Mouse (Mus musculus): ENCODE measurements around the gene Mtr.
"Not testable (repeated sequence)": the region's sequence is repeated elsewhere in the genome, so short reads cannot be mapped to it uniquely, and the experiment has no call there.

The Mtr gene

GRCm38 (mm10) chr13:12153922-12154321, 104.0 kb downstream of the Mtr start:
- DNase-seq = no peak

DNA sequence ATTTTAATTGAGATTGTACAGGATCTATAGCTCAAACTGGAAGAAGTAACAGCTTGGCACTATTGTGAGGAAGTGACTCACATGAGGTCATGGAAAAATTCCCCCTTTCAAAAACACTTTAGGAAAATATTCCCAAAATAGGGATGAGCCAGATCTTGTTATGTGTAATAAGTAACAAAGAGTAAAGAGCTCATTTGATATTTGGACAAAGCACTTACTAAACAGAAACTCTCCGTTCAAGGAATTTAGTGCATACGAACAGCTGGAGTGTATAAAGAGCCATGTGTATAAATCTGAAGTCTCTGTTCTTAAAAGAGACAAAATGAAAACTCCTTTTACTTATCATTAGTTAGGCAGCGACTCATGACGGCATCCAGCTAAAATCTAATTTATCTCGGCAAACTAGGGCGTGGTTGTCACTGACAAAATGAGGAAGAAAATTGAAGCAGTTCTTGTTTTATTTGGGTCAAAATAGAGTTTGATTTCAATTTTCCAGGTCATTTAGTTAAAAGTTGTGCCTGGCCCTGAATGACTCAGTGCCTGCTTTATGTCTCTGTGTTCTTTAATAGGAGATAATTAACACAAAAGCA, 110.9 kb downstream of the Mtr start:
- DNase-seq = no peak

GRCm38 (mm10) chr13:12146402-12146801, 111.5 kb downstream of the Mtr start:
- no peak for DNase-seq

GRCm38 (mm10) chr13:12143347-12143746, 114.6 kb downstream of the Mtr start:
- DNase-seq = no peak

- DNase-seq = not testable (repeated sequence)
Measured at GRCm38 (mm10) chr13:12136461-12136860, 121.5 kb downstream of the Mtr start.

DNA sequence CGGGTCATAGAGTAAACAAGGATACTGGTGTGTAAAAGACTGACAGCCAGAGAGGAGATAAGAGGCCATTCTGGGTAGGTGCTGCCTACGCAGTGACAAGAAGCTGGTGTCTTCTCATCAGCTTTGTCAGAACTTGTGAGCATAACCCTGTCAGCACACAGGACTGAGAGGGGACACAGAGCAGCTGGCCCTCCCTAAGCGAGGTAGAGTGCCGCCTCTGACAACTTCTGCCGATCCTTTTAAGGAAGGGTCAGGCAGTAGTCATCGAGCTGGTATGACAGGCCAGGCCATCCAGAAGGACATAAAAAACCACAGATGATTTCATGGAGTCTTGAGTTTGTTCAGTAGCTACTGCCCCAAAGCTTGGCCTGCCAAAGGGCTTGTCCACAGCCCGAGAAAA, 124.4 kb downstream of the Mtr start:
- DNase-seq = no peak
